Mouse (Mus musculus) bone marrow macrophage, adult 2 months (primary cell): Measurements from ENCODE around the gene Gm49369. TPM values are rescaled to one million over a fixed set of nuclear protein-coding genes. Genes with fewer than 3 reads are reported as not detected.

ENCODE experiments used
- H3K27ac ChIP-seq: 2 replicates; pipeline ENCODE4 v1.5.1; 2012; ENCODE audit warnings: low read depth, low read length; ENCODE audit not compliant: insufficient read depth
- H3K4me1 ChIP-seq: 2 replicates; pipeline ENCODE4 v1.6.1; 2012; ENCODE audit warnings: low read length; ENCODE audit not compliant: control insufficient read depth, insufficient read depth
- H3K4me3 ChIP-seq: 2 replicates; pipeline ENCODE4 v1.5.1; 2012; ENCODE audit warnings: mild to moderate bottlenecking, low read length, moderate library complexity; ENCODE audit not compliant: insufficient read depth
- CTCF ChIP-seq: IDR thresholded peaks from 2 replicates; pipeline ENCODE4 v1.5.1; 2012; ENCODE audit warnings: low read depth, mild to moderate bottlenecking, low read length, moderate library complexity
- POLR2A ChIP-seq: IDR thresholded peaks from 2 replicates; pipeline ENCODE4 v1.6.1; 2012; ENCODE audit warnings: mild to moderate bottlenecking, low read depth, low read length, borderline replicate concordance
- polyA plus RNA-seq: library from polyadenylated mRNA; stranded (reverse); fragments of >200 nt; gene quantifications from 2 replicates; pipeline ENCODE4 v1.2.4, GENCODE M21; 2012; ENCODE audit not compliant: missing spikeins, insufficient read depth, insufficient read length

Gm49369 gene
- polyA plus RNA-seq, 1 experiment = not detected

- Histone ChIP-seq H3K4me1 (0 out of 2 replicates have a peak, but pooled peaks cover 2% of the 10 kb centered on the region), H3K4me3 (no peak overlapping the region), H3K27ac (no peak overlapping the region)
- TF ChIP-seq POLR2A = no peak
- TF ChIP-seq CTCF = no peak
Measured at GRCm38 (mm10) chr7:142373039-142373438, 9.4 kb downstream of the Gm49369 start.

- TF ChIP-seq CTCF = no peak
- TF ChIP-seq POLR2A = no peak
- Histone ChIP-seq H3K4me3 (peak overlapping the region; percentile 41), H3K27ac (no peak overlapping the region), H3K4me1 (0 out of 2 replicates have a peak, but pooled peaks cover 2% of the 10 kb centered on the region)
Measured at GRCm38 (mm10) chr7:142371768-142372661, 10.5 kb downstream of the Gm49369 start.

- Histone ChIP-seq H3K4me1 (0 out of 2 replicates have a peak, but pooled peaks cover 2% of the 10 kb centered on the region), H3K27ac (no peak overlapping the region), H3K4me3 (peak overlapping the region; percentile 41; the same call in 1 of the 2 replicates)
- TF ChIP-seq CTCF (no peak), POLR2A (no peak)
Measured at GRCm38 (mm10) chr7:142371398-142371767, 11.1 kb downstream of the Gm49369 start.

GRCm38 (mm10) chr7:142370937-142371336 is 11.5 kb downstream of the Gm49369 start:
- H3K27ac ChIP-seq = no peak overlapping the region
- H3K4me1 ChIP-seq = 0 out of 2 replicates have a peak, but pooled peaks cover 2% of the 10 kb centered on the region
- H3K4me3 ChIP-seq = no peak overlapping the region
- no peak for TF ChIP-seq CTCF
- no peak for TF ChIP-seq POLR2A

GRCm38 (mm10) chr7:142369820-142370219 is 12.6 kb downstream of the Gm49369 start:
- no peak overlapping the region for H3K4me3 ChIP-seq
- no peak overlapping the region for H3K27ac ChIP-seq
- TF ChIP-seq CTCF (no peak), POLR2A (no peak)
- 0 out of 2 replicates have a peak, but pooled peaks cover 2% of the 10 kb centered on the region for H3K4me1 ChIP-seq

- no peak for TF ChIP-seq CTCF
- no peak overlapping the region for H3K4me3 ChIP-seq
- 0 out of 2 replicates have a peak, but pooled peaks cover 2% of the 10 kb centered on the region for H3K4me1 ChIP-seq
- H3K27ac ChIP-seq = no peak overlapping the region
Measured at GRCm38 (mm10) chr7:142368856-142369255, 13.6 kb downstream of the Gm49369 start.

GRCm38 (mm10) chr7:142363107-142363506 is 19.4 kb downstream of the Gm49369 start:
- Histone ChIP-seq H3K27ac (no peak overlapping the region), H3K4me1 (peaks cover 9% of the 10 kb centered on the region)

GRCm38 (mm10) chr7:142360743-142361142 is 21.7 kb downstream of the Gm49369 start:
- H3K27ac ChIP-seq = no peak overlapping the region
- peaks cover 18% of the 10 kb centered on the region for H3K4me1 ChIP-seq
- no peak for TF ChIP-seq POLR2A
- no peak for TF ChIP-seq CTCF
- H3K4me3 ChIP-seq = no peak overlapping the region

More at GRCm38 (mm10) chr7:142363107-142363506, 19.4 kb downstream of the Gm49369 start:
- no peak overlapping the region for H3K4me3 ChIP-seq
- TF ChIP-seq POLR2A (no peak), CTCF (no peak)

- TF ChIP-seq CTCF (no peak), POLR2A (no peak)
- Histone ChIP-seq H3K4me3 (no peak overlapping the region), H3K27ac (no peak overlapping the region), H3K4me1 (peaks cover 18% of the 10 kb centered on the region)
Measured at GRCm38 (mm10) chr7:142359129-142359528, 23.3 kb downstream of the Gm49369 start.

GRCm38 (mm10) chr7:142357566-142357965 is 24.9 kb downstream of the Gm49369 start:
- no peak overlapping the region for H3K27ac ChIP-seq
- H3K4me1 ChIP-seq = peaks cover 18% of the 10 kb centered on the region

More at GRCm38 (mm10) chr7:142357566-142357965, 24.9 kb downstream of the Gm49369 start:
- H3K4me3 ChIP-seq = no peak overlapping the region
- TF ChIP-seq CTCF = no peak
- no peak for TF ChIP-seq POLR2A
